Mouse (Mus musculus): Measurements from ENCODE around the gene 1700003E16Rik. TPM values are rescaled to one million over a fixed set of nuclear protein-coding genes. Genes with fewer than 3 reads are reported as not detected.

The 1700003E16Rik gene
- not detected for polyA plus RNA-seq (2014; fragmentation: Illumina TruSeq; extraction: RNeasy Lipid Tissue Mini Kit (QIAGEN cat#74804); ENCODE audit: low replicate concordance)

GRCm38 (mm10) chr6:83156259-83156684, at the start of gene 1700003E16Rik, which contains the start of gene Wdr54:
1700003E16Rik (plus strand) TSS chr6:83156404.
Wdr54 (minus strand) TSS chr6:83156397.

DNA sequence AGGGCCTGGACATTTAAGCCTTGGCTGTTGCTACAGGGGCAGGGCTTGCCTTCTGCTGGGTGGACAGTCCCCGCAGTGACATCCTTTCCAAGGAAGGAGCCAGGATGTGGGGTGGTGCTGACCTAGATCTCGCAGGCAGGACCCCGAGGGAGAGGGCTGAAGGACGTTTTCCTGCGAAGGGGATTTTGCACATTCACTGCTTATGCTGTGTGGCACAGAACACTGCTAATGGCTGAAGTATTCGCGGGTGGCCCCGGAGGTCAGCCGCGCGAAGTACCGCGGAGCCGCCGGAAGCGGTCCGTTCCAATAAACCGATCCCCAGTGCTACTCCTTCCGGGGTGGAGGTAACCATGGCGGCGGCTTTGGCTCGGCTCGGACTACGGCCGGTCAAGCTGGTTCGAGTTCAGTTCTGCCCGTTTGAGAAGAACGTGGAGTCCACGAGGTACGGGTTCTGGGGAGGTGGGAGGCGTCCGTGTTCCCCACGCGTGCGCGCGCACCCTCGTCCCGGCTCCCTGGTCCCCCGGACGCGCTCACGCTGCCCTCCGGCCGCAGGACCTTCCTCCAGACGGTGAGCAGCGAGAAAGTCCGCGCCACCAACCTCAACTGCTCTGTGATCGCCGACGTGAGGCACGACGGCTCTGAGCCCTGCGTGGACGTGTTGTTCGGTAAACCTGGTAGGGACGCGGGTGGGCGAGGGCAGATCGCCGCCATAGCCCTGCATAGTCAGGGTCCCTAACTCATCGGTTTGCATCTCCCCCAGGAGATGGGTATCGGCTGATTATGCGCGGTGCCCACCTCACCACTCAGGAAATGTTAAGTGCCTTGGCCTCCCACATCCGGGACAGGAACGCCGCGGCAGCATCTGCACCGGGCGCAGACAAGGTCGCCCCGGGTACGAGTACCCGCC, 47.2 kb upstream of the 1700003E16Rik start, which contains the start of gene Mrpl53:
Gene Mrpl53 (plus strand): TSS at position 279 of the 907 bp plus-strand sequence.

GRCm38 (mm10) chr6:83115011-83115671, 41.1 kb upstream of the 1700003E16Rik start, which contains the start of gene Mogs:
Mogs (plus strand) TSS chr6:83115496.

GRCm38 (mm10) chr6:83120930-83121862, 35.0 kb upstream of the 1700003E16Rik start, which contains the start of gene Wbp1:
Wbp1 (minus strand) TSS chr6:83121559.

DNA sequence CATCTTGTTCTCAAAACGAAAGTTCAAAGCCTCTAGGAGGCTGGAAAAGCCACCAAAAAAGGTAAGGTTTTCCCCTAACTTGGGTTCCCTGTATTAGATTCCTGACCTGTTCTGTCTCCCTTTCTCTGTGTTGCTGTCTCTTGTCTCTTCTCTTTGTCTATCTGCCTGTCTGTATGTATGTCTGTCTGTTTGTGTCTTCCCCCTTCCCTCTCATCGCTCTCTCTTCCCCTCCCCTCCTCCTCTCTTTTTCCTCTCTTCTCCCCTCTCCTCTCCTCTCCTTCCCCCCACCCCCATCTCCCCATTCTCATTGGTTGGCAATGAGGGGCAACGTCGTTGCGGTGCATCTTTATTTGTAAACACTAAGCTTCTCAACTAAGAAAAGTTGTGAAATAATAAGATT, 30.9 kb upstream of the 1700003E16Rik start, which contains the start of gene Ino80b:
Gene Ino80b (minus strand): TSS at position 101 of the 400 bp plus-strand sequence.

GRCm38 (mm10) chr6:83134951-83135513, 21.2 kb upstream of the 1700003E16Rik start, which contains the start of gene Rtkn:
Rtkn (plus strand) TSS chr6:83135463.

GRCm38 (mm10) chr6:83165607-83166242, 9.5 kb downstream of the 1700003E16Rik start, which contains the start of gene Dctn1:
Dctn1 (plus strand) TSS chr6:83165920.

Other genes starting within 250 kb of the 1700003E16Rik start
- gene Sema4f, start 216.6 kb upstream of the 1700003E16Rik start, polyA plus RNA-seq (2014; fragmentation: Illumina TruSeq; extraction: RNeasy Lipid Tissue Mini Kit (QIAGEN cat#74804); ENCODE audit: low replicate concordance) = 0.11 TPM
- not detected for gene M1ap, start 209.5 kb upstream of the 1700003E16Rik start, polyA plus RNA-seq (2014; fragmentation: Illumina TruSeq; extraction: RNeasy Lipid Tissue Mini Kit (QIAGEN cat#74804); ENCODE audit: low replicate concordance)
- not detected for gene Dok1, start 122.9 kb upstream of the 1700003E16Rik start, polyA plus RNA-seq (2014; fragmentation: Illumina TruSeq; extraction: RNeasy Lipid Tissue Mini Kit (QIAGEN cat#74804); ENCODE audit: low replicate concordance)
- gene Loxl3, start 122.2 kb upstream of the 1700003E16Rik start, polyA plus RNA-seq (2014; fragmentation: Illumina TruSeq; extraction: RNeasy Lipid Tissue Mini Kit (QIAGEN cat#74804); ENCODE audit: low replicate concordance) = 0.45 TPM
- gene Aup1, start 101.9 kb upstream of the 1700003E16Rik start, polyA plus RNA-seq (2014; fragmentation: Illumina TruSeq; extraction: RNeasy Lipid Tissue Mini Kit (QIAGEN cat#74804); ENCODE audit: low replicate concordance) = 11.1 TPM
- 2.1 TPM for gene Htra2, start 101.1 kb upstream of the 1700003E16Rik start, polyA plus RNA-seq (2014; fragmentation: Illumina TruSeq; extraction: RNeasy Lipid Tissue Mini Kit (QIAGEN cat#74804); ENCODE audit: low replicate concordance)
- gene Dqx1, start 98.6 kb upstream of the 1700003E16Rik start, polyA plus RNA-seq (2014; fragmentation: Illumina TruSeq; extraction: RNeasy Lipid Tissue Mini Kit (QIAGEN cat#74804); ENCODE audit: low replicate concordance) = 1.6 TPM
- not detected for gene Tlx2, start 86.1 kb upstream of the 1700003E16Rik start, polyA plus RNA-seq (2014; fragmentation: Illumina TruSeq; extraction: RNeasy Lipid Tissue Mini Kit (QIAGEN cat#74804); ENCODE audit: low replicate concordance)
- 1.4 TPM for gene Pcgf1, start 78.5 kb upstream of the 1700003E16Rik start, polyA plus RNA-seq (2014; fragmentation: Illumina TruSeq; extraction: RNeasy Lipid Tissue Mini Kit (QIAGEN cat#74804); ENCODE audit: low replicate concordance)
- gene Lbx2, start 70.0 kb upstream of the 1700003E16Rik start, polyA plus RNA-seq (2014; fragmentation: Illumina TruSeq; extraction: RNeasy Lipid Tissue Mini Kit (QIAGEN cat#74804); ENCODE audit: low replicate concordance) = not detected
- gene Ccdc142, start 54.8 kb upstream of the 1700003E16Rik start, polyA plus RNA-seq (2014; fragmentation: Illumina TruSeq; extraction: RNeasy Lipid Tissue Mini Kit (QIAGEN cat#74804); ENCODE audit: low replicate concordance) = not detected
- 2.8 TPM for gene Gm42688, start 54.8 kb upstream of the 1700003E16Rik start, polyA plus RNA-seq (2014; fragmentation: Illumina TruSeq; extraction: RNeasy Lipid Tissue Mini Kit (QIAGEN cat#74804); ENCODE audit: low replicate concordance)
- 26.2 TPM for gene Mrpl53, start 47.4 kb upstream of the 1700003E16Rik start, polyA plus RNA-seq (2014; fragmentation: Illumina TruSeq; extraction: RNeasy Lipid Tissue Mini Kit (QIAGEN cat#74804); ENCODE audit: low replicate concordance)
- 1.9 TPM for gene Mogs, start 40.9 kb upstream of the 1700003E16Rik start, polyA plus RNA-seq (2014; fragmentation: Illumina TruSeq; extraction: RNeasy Lipid Tissue Mini Kit (QIAGEN cat#74804); ENCODE audit: low replicate concordance)
- gene Wbp1, start 34.8 kb upstream of the 1700003E16Rik start, polyA plus RNA-seq (2014; fragmentation: Illumina TruSeq; extraction: RNeasy Lipid Tissue Mini Kit (QIAGEN cat#74804); ENCODE audit: low replicate concordance) = 8.2 TPM
- gene Ino80b, start 31.0 kb upstream of the 1700003E16Rik start, polyA plus RNA-seq (2014; fragmentation: Illumina TruSeq; extraction: RNeasy Lipid Tissue Mini Kit (QIAGEN cat#74804); ENCODE audit: low replicate concordance) = not detected
- not detected for gene Rtkn, start 20.9 kb upstream of the 1700003E16Rik start, polyA plus RNA-seq (2014; fragmentation: Illumina TruSeq; extraction: RNeasy Lipid Tissue Mini Kit (QIAGEN cat#74804); ENCODE audit: low replicate concordance)
- not detected for gene Wdr54, start within 50 bp of the 1700003E16Rik start, polyA plus RNA-seq (2014; fragmentation: Illumina TruSeq; extraction: RNeasy Lipid Tissue Mini Kit (QIAGEN cat#74804); ENCODE audit: low replicate concordance)
- 9.4 TPM for gene Dctn1, start 9.5 kb downstream of the 1700003E16Rik start, polyA plus RNA-seq (2014; fragmentation: Illumina TruSeq; extraction: RNeasy Lipid Tissue Mini Kit (QIAGEN cat#74804); ENCODE audit: low replicate concordance)
- gene Slc4a5, start 63.4 kb downstream of the 1700003E16Rik start, polyA plus RNA-seq (2014; fragmentation: Illumina TruSeq; extraction: RNeasy Lipid Tissue Mini Kit (QIAGEN cat#74804); ENCODE audit: low replicate concordance) = 11.4 TPM
- gene Mthfd2, start 169.5 kb downstream of the 1700003E16Rik start, polyA plus RNA-seq (2014; fragmentation: Illumina TruSeq; extraction: RNeasy Lipid Tissue Mini Kit (QIAGEN cat#74804); ENCODE audit: low replicate concordance) = 5.8 TPM
- gene Mob1a, start 169.6 kb downstream of the 1700003E16Rik start, polyA plus RNA-seq (2014; fragmentation: Illumina TruSeq; extraction: RNeasy Lipid Tissue Mini Kit (QIAGEN cat#74804); ENCODE audit: low replicate concordance) = 150 TPM
- gene Bola3, start 192.7 kb downstream of the 1700003E16Rik start, polyA plus RNA-seq (2014; fragmentation: Illumina TruSeq; extraction: RNeasy Lipid Tissue Mini Kit (QIAGEN cat#74804); ENCODE audit: low replicate concordance) = 40.9 TPM